26 mouse cellular contexts compared by ENCODE assay signal in genomic region chr3:25781651-25782050, GRCm38 (mm10).
"Had no signal": no experiment of that assay in that cellular context is flagged by ENCODE, and none has a peak within 500 bp of the region (broad histone marks: within the 10 kb centered on the region; RNA-seq: fewer than 3 reads in every experiment).

No protein-coding gene starts in this region.

- H3K27me3 ChIP-seq: heart, embryonic 12.5 days; hindbrain, embryonic 12.5 days; intestine, embryonic 15.5 days; kidney, embryonic 15.5 days; limb, embryonic 12.5 days had no signal

- H3K36me3 ChIP-seq: heart, embryonic 10.5 days; heart, embryonic 12.5 days; hindbrain, embryonic 10.5 days; hindbrain, embryonic 12.5 days; intestine, embryonic 15.5 days; kidney, embryonic 15.5 days; limb, embryonic 10.5 days; limb, embryonic 12.5 days had no signal

- ATAC-seq: hindbrain, embryonic 16.5 days; inflammation-experienced regulatory T-cells, adult 6 months; intestine, embryonic 15.5 days; intestine, postnatal 0 days had no signal

- H3K4me2 ChIP-seq: heart, embryonic 12.5 days; hindbrain, embryonic 12.5 days; hindbrain, embryonic 14.5 days; intestine, embryonic 15.5 days; kidney, embryonic 15.5 days; limb, embryonic 12.5 days; liver, embryonic 11.5 days had no signal

- H3K4me3 ChIP-seq: gastrocnemius, adult 2 months; heart, embryonic 10.5 days; heart, embryonic 12.5 days; hindbrain, embryonic 10.5 days; hindbrain, embryonic 12.5 days; intestine, embryonic 15.5 days; kidney, embryonic 15.5 days; left cerebral cortex, adult 2 months; limb, embryonic 10.5 days; limb, embryonic 12.5 days had no signal

- DNase-seq: gastrocnemius, adult 2 months; gastrocnemius, postnatal 10 days; gastrocnemius, postnatal 25 days; heart, adult 18-20 months; heart, postnatal 10 days; heart, postnatal 4 days; kidney, adult 2 months; kidney, adult 9 months; kidney, postnatal 14 days; kidney, postnatal 36 days; liver had no signal

- H3K27ac ChIP-seq: gastrocnemius, adult 2 months; heart, embryonic 10.5 days; hindbrain, embryonic 10.5 days; hindbrain, embryonic 12.5 days; hindbrain, embryonic 14.5 days; intestine, embryonic 15.5 days; kidney, embryonic 15.5 days; kidney, postnatal 0 days; left cerebral cortex, adult 2 months; limb, embryonic 10.5 days; limb, embryonic 12.5 days had no signal

- H3K9me3 ChIP-seq: heart, embryonic 10.5 days; heart, embryonic 12.5 days; hindbrain, embryonic 10.5 days; hindbrain, embryonic 12.5 days; intestine, embryonic 15.5 days; kidney, embryonic 15.5 days; limb, embryonic 10.5 days; limb, embryonic 12.5 days had no signal

- H3K9ac ChIP-seq: heart, embryonic 12.5 days; hindbrain, embryonic 12.5 days; hindbrain, embryonic 14.5 days; intestine, embryonic 15.5 days; kidney, embryonic 15.5 days; limb, embryonic 12.5 days had no signal

- H3K4me1 ChIP-seq: heart, embryonic 10.5 days; heart, embryonic 12.5 days; hindbrain, embryonic 10.5 days; hindbrain, embryonic 12.5 days; intestine, embryonic 15.5 days; kidney, embryonic 15.5 days; limb, embryonic 10.5 days; limb, embryonic 12.5 days had no signal
